ENCODE assay signal across 8 mouse cellular contexts in the genomic region with DNA sequence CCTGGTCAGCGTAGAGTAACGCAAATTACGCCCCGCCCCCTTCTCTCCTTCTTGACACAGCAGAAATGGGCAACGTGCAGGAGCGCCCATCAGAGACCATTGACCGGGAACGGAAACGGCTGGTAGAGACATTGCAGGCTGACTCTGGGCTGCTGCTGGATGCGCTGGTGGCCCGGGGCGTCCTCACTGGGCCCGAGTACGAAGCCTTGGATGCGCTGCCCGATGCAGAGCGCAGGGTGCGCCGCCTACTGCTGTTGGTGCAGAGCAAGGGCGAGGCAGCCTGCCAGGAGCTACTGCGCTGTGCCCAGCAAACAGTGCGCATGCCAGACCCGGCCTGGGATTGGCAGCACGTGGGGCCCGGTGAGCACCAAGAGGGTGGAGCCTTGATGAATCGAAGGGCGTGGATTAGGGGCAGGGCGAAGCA. TPM values are rescaled to one million over a fixed set of nuclear protein-coding genes. Genes with fewer than 3 reads are reported as not detected.
A peak's percentile ranks its signal among the peaks of the same experiment; 100 is the strongest.
DNase-seq lines count a peak whose midpoint lies in the region; ATAC-seq lines count a peak whose summit lies in the region.

No protein-coding gene starts in this region.

- intact Hi-C loops in heart, postnatal 25 days (cut with DNase I), result no loop called here
- intact Hi-C loops in left cerebral cortex, postnatal 25 days (cut with DNase I), result no loop called here

- H3K27ac ChIP-seq in embryonic facial prominence, embryonic 13.5 days, result no peak overlapping the region

- peak overlapping the region; percentile 29 for H3K4me3 ChIP-seq in embryonic facial prominence, embryonic 13.5 days
- peak overlapping the region; percentile 89 for H3K4me3 ChIP-seq in megakaryocyte, embryonic 14.5 days (replicated peaks)

- peaks cover 75% of the 10 kb centered on the region for H3K27me3 ChIP-seq in embryonic facial prominence, embryonic 13.5 days
- peaks cover 73% of the 10 kb centered on the region for H3K27me3 ChIP-seq in megakaryocyte, embryonic 14.5 days (replicated peaks)

- peak overlapping the region; percentile 52; the same call in 1 of the 2 replicates for H3K9ac ChIP-seq in embryonic facial prominence, embryonic 13.5 days

- peak; percentile 98 for DNase-seq in heart, adult 11 months
- DNase-seq in heart, postnatal 25 days (ENCODE audit: low spot score), result no peak
- peak; percentile 72 for DNase-seq in heart, adult 8-10 months (ENCODE audit: low spot score)
- DNase-seq in kidney, adult 18-20 months, result peak; percentile 90
- DNase-seq in left cerebral cortex, postnatal 25 days (ENCODE audit: low spot score in 2 of 2), result peak; percentile 84 to 90
- DNase-seq in skeletal muscle tissue, adult 2 months (ENCODE audit: low read depth, low spot score), result peak; percentile 89

- peak; percentile 62; the same call in 1 of the 2 replicates for ATAC-seq in embryonic facial prominence, embryonic 13.5 days (ENCODE audit: insufficient number of reproducible peaks, insufficient read depth, low FRiP score, low TSS enrichment, low read depth)

- 3% methylated on average over 28 of the region's 28 CpGs for WGBS in embryonic facial prominence, embryonic 13.5 days

- H3K4me2 ChIP-seq in embryonic facial prominence, embryonic 13.5 days, result peak overlapping the region; percentile 58

- no peaks in the 10 kb centered on the region for H3K9me3 ChIP-seq in embryonic facial prominence, embryonic 13.5 days
- H3K9me3 ChIP-seq in megakaryocyte, embryonic 14.5 days, result peaks cover 3% of the 10 kb centered on the region; the same call in 1 of the 2 replicates

- peaks cover 33% of the 10 kb centered on the region for H3K36me3 ChIP-seq in embryonic facial prominence, embryonic 13.5 days
- H3K36me3 ChIP-seq in megakaryocyte, embryonic 14.5 days (replicated peaks; ENCODE audit: low read length), result peaks cover 10% of the 10 kb centered on the region

- peaks cover 27% of the 10 kb centered on the region for H3K4me1 ChIP-seq in embryonic facial prominence, embryonic 13.5 days
- H3K4me1 ChIP-seq in megakaryocyte, embryonic 14.5 days, result peaks cover 59% of the 10 kb centered on the region

RNA-seq across cellular contexts. Expression of gene Nol3, which starts 3.0 kb away (rescaled TPM):
- 10 to 100 TPM; 17.2 to 20.1 TPM for total RNA-seq in heart, postnatal 25 days (2021)
- polyA plus RNA-seq in embryonic facial prominence, embryonic 13.5 days (2015; fragmentation: Nextera tagmentation; extraction: Ambion mirVana), result 1.8 and 2.8 TPM in 2 replicates
- total RNA-seq in heart, adult 8-10 months (2022), result 10 to 100 TPM; 23.7 to 28.3 (median 27.1) TPM
- total RNA-seq in left cerebral cortex, postnatal 25 days (2021), result 1 to 10 TPM; 7.7 TPM
- polyA plus RNA-seq in megakaryocyte, embryonic 14.5 days (2012; ENCODE audit: insufficient read depth, low replicate concordance), result 0.41 TPM in 1 of 2 replicates, not detected in the other

RNA-seq across cellular contexts. Expression of gene Hsf4, which starts 9.3 kb away (rescaled TPM):
- total RNA-seq in heart, postnatal 25 days (2021), result 1 to 10 TPM; 1.5 to 2.2 TPM
- polyA plus RNA-seq in embryonic facial prominence, embryonic 13.5 days (2015; fragmentation: Nextera tagmentation; extraction: Ambion mirVana), result 0.13 and 0.22 TPM in 2 replicates
- total RNA-seq in heart, adult 8-10 months (2022), result 1 to 10 TPM; 3.3 to 5.0 (median 4.5) TPM
- 1 to 10 TPM; 6.9 to 7.9 TPM for total RNA-seq in left cerebral cortex, postnatal 25 days (2021)
- 0.73 TPM in 1 of 2 replicates, not detected in the other for polyA plus RNA-seq in megakaryocyte, embryonic 14.5 days (2012; ENCODE audit: insufficient read depth, low replicate concordance)

RNA-seq across cellular contexts. Expression of gene 4931428F04Rik, which starts 10.7 kb away (rescaled TPM):
- total RNA-seq in heart, postnatal 25 days (2021), result 1 to 10 TPM; 1.8 to 2.0 TPM
- 22.1 and 23.0 TPM in 2 replicates for polyA plus RNA-seq in embryonic facial prominence, embryonic 13.5 days (2015; fragmentation: Nextera tagmentation; extraction: Ambion mirVana)
- 1 to 10 TPM; 1.1 to 1.6 (median 1.5) TPM for total RNA-seq in heart, adult 8-10 months (2022)
- 10 to 100 TPM; 25.4 to 29.1 TPM for total RNA-seq in left cerebral cortex, postnatal 25 days (2021)
- 1.6 and 1.8 TPM in 2 replicates for polyA plus RNA-seq in megakaryocyte, embryonic 14.5 days (2012; ENCODE audit: insufficient read depth, low replicate concordance)

RNA-seq across cellular contexts. Expression of gene Fbxl8, which starts 14.5 kb away (rescaled TPM):
- 1 to 10 TPM; 2.4 to 2.7 TPM for total RNA-seq in heart, postnatal 25 days (2021)
- 2.1 TPM in 2 replicates for polyA plus RNA-seq in embryonic facial prominence, embryonic 13.5 days (2015; fragmentation: Nextera tagmentation; extraction: Ambion mirVana)
- 1 to 10 TPM; 2.0 to 2.6 (median 2.5) TPM for total RNA-seq in heart, adult 8-10 months (2022)
- under 1 TPM; 0.57 to 0.85 TPM for total RNA-seq in left cerebral cortex, postnatal 25 days (2021)
- 6.2 and 8.9 TPM in 2 replicates for polyA plus RNA-seq in megakaryocyte, embryonic 14.5 days (2012; ENCODE audit: insufficient read depth, low replicate concordance)

RNA-seq across cellular contexts. Expression of gene Tradd, which starts 14.5 kb away (rescaled TPM):
- total RNA-seq in heart, postnatal 25 days (2021), result 1 to 10 TPM; 4.4 to 6.9 TPM
- polyA plus RNA-seq in embryonic facial prominence, embryonic 13.5 days (2015; fragmentation: Nextera tagmentation; extraction: Ambion mirVana), result 22.8 and 24.7 TPM in 2 replicates
- 1 to 10 TPM; 3.7 to 5.7 (median 5.2) TPM for total RNA-seq in heart, adult 8-10 months (2022)
- total RNA-seq in left cerebral cortex, postnatal 25 days (2021), result 1 to 10 TPM; 5.5 to 5.7 TPM
- 32.6 and 35.8 TPM in 2 replicates for polyA plus RNA-seq in megakaryocyte, embryonic 14.5 days (2012; ENCODE audit: insufficient read depth, low replicate concordance)

Comparison
In these comparisons a context has a peak if more than half of its experiments do, and no peak if none do; other contexts are left out.
1. RNA of gene 4931428F04Rik, which starts 10.7 kb away (total RNA-seq): 25.4 to 29.1 TPM in left cerebral cortex, postnatal 25 days; 1.8 to 2.0 TPM in heart, postnatal 25 days and 1.1 to 1.6 TPM in heart, adult 8-10 months; every median in the first group is over 4 times any median in the second.